Mouse (Mus musculus) bone marrow macrophage, adult 2 months (primary cell): ENCODE measurements around the gene Capn10.

Experiments used
- CTCF ChIP-seq: IDR thresholded peaks from 2 replicates; pipeline ENCODE4 v1.5.1; 2012; ENCODE audit warnings: low read depth, mild to moderate bottlenecking, low read length, moderate library complexity
- POLR2A ChIP-seq: IDR thresholded peaks from 2 replicates; pipeline ENCODE4 v1.6.1; 2012; ENCODE audit warnings: mild to moderate bottlenecking, low read depth, low read length, borderline replicate concordance

DNA sequence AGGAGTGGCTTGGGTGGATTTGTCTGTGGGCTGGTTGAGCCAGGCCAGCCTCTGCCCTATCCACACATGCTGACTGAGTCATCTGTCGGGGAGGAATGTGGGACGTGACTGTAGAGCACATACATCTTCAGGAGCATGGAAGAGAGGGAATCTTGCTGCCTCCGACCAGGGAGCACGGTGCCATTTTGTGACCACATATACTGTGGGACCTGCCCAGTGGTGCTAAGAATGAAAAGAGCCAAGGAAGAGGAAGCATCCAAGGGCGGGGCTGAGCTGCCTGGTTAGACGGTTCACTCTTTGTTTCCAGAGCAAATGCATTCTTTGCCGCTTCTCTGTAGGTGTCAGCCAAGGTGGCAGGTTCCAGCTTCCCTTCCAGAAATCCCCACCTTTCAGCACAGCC lies 44.5 kb downstream of the Capn10 start:
- TF ChIP-seq POLR2A: no peak
- no peak for TF ChIP-seq CTCF
